Comparison of ENCODE assay signal across 8 mouse cellular contexts in the genomic region with DNA sequence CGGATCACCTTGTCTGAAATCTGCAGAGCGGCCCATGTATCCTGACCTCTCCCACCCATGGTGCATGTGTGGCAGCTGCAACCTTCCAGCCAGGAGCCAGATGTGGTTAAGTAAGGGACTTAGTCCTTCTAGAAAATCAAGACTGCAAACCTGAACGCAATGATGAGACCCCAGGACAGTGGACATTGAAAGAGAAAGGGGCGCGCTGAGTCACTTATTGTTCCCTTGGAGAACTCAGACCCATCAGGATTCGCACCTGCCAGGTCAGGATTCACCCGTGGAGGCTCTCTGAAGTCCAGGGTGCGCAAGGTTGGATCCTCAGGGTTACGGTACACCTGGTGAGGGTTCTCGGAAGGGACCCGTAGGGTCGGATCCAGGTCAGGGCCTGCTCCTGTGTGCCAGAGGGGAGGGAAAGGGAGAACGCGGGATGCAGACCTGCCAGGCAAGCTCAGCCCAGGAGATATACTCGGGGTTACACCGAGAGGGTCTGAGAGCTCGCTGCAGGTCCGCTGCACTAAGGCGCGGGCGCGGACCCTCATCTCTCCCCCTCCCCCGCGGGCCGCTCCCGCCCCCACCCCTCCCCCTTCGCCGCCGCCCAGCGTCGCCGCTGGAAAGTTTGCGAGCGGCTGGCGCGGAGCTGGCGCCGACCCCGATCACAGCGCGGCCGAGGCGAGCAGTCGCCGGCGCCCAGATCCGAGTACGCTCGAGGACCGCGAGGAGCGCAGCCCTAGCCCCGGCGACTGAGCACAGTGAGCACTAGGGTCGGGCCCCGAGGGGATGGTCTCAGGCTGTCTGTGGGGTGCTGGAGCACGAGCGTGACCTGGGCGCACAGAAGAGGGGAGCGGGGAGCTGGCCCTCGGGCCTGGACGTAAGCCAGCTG. TPM values are rescaled to one million over a fixed set of nuclear protein-coding genes. Genes with fewer than 3 reads are reported as not detected.
DNase-seq lines count a peak whose midpoint lies in the region; ATAC-seq lines count a peak whose summit lies in the region.

Gene Gcgr, plus strand, starts transcription at position 615 of the 880 bp plus-strand sequence.

- peaks cover 81% of the 10 kb centered on the region for H3K27me3 ChIP-seq in heart, embryonic 10.5 days (ENCODE audit: insufficient read depth, poor library complexity, severe bottlenecking)
- peaks cover 67% of the 10 kb centered on the region for H3K27me3 ChIP-seq in hindbrain, embryonic 14.5 days (ENCODE audit: control insufficient read depth, insufficient read depth, low read length)

- no peaks in the 10 kb centered on the region for H3K9me3 ChIP-seq in heart, embryonic 10.5 days
- H3K9me3 ChIP-seq in hindbrain, embryonic 14.5 days (ENCODE audit: control insufficient read depth, low read length): no peaks in the 10 kb centered on the region

- 6% methylated on average over 61 of the region's 62 CpGs for WGBS in heart, embryonic 10.5 days
- WGBS in hindbrain, embryonic 14.5 days: 8% methylated on average over 52 of the region's 62 CpGs

- H3K9ac ChIP-seq in hindbrain, embryonic 14.5 days: peak within 1 kb of the TSS; percentile 50

- H3K4me3 ChIP-seq in heart, embryonic 10.5 days: peak within 1 kb of the TSS; percentile 59
- H3K4me3 ChIP-seq in hindbrain, embryonic 14.5 days (replicated peaks; ENCODE audit: low read length): peak within 1 kb of the TSS; percentile 33

- peaks cover 21% of the 10 kb centered on the region for H3K4me1 ChIP-seq in heart, embryonic 10.5 days
- peaks cover 4% of the 10 kb centered on the region; the same call in 1 of the 2 replicates for H3K4me1 ChIP-seq in hindbrain, embryonic 14.5 days (replicated peaks; ENCODE audit: control insufficient read depth, insufficient read depth, low read length)

- H3K27ac ChIP-seq in heart, embryonic 10.5 days: peak within 1 kb of the TSS; percentile 68
- no peak within 1 kb of the TSS for H3K27ac ChIP-seq in hindbrain, embryonic 14.5 days

- DNase-seq in heart, embryonic 10.5 days (ENCODE audit: low spot score): no peak
- DNase-seq in heart, adult 8-10 months (ENCODE audit: low spot score): no peak
- peak; percentile 54 for DNase-seq in embryo, embryonic 10.5 days (ENCODE audit: low spot score)
- DNase-seq in hindbrain, embryonic 14.5 days (ENCODE audit: low spot score): no peak
- peak; percentile 17 for DNase-seq in mesoderm, embryonic 11.5 days (ENCODE audit: low read depth, low spot score)
- no peak for DNase-seq in layer of hippocampus, postnatal 36 days
- no peak for DNase-seq in gastrocnemius, postnatal 25 days
- DNase-seq in right cerebral cortex, adult 2 months (ENCODE audit: low spot score in 2 of 2): no peak

- H3K36me3 ChIP-seq in heart, embryonic 10.5 days: no peaks in the 10 kb centered on the region
- H3K36me3 ChIP-seq in hindbrain, embryonic 14.5 days (replicated peaks; ENCODE audit: control insufficient read depth, insufficient read depth): no peaks in the 10 kb centered on the region

- no peak for ATAC-seq in hindbrain, embryonic 14.5 days (ENCODE audit: low FRiP score)

- peak within 1 kb of the TSS; percentile 57 for H3K4me2 ChIP-seq in hindbrain, embryonic 14.5 days (replicated peaks)

RNA-seq across cellular contexts. Expression of gene Gcgr, which starts in this region (rescaled TPM):
- polyA plus RNA-seq in heart, embryonic 10.5 days (2016; fragmentation: Nextera tagmentation; extraction: Ambion mirVana): 0.26 and 2.2 TPM in 2 replicates
- total RNA-seq in heart, adult 8-10 months (2022): 1 to 10 TPM in 1 of 4 experiments, under 1 TPM in 3; 0.69 to 1.0 (median 0.78) TPM
- polyA plus RNA-seq in hindbrain, embryonic 14.5 days (2014; fragmentation: Nextera tagmentation; extraction: Ambion mirVana): 0.27 and 0.32 TPM in 2 replicates
- under 1 TPM; 0.15 to 0.18 TPM for total RNA-seq in layer of hippocampus, postnatal 36 days (2021)
- under 1 TPM in 1 of 2 experiments, not detected in 1; 0.31 TPM for total RNA-seq in gastrocnemius, postnatal 25 days (2021)

Comparison
In these comparisons a context has a peak if more than half of its experiments do, and no peak if none do; other contexts are left out.
1. DNase-seq: peak in embryo, embryonic 10.5 days (single experiment) and mesoderm, embryonic 11.5 days (single experiment); none in heart, embryonic 10.5 days (single experiment), heart, adult 8-10 months (single experiment), hindbrain, embryonic 14.5 days (single experiment), layer of hippocampus, postnatal 36 days (0 of 2), gastrocnemius, postnatal 25 days (single experiment) and right cerebral cortex, adult 2 months (0 of 2).